Mouse (Mus musculus) monocyte, adult 2 months (primary cell): ENCODE measurements at regions not wholly inside any gene's neighbourhood (a gene's known extent, or its start where the extent isn't known, plus 50 kb on each side); places are given as distances from the start of the nearest gene placed in this dataset.

Source experiments
- DNase-seq, 2 experiments: peaks; one replicate each; pipeline ENCODE4 v3.0.0; 2022; ENCODE audit warnings: low spot score in 2 of 2, low read depth in 1 of 2

- DNase-seq, result no peak
Measured at GRCm38 (mm10) chr3:149370517-149371227, 380.3 kb upstream of the Adgrl2 start.

GRCm38 (mm10) chr3:149367888-149368287 is 377.5 kb upstream of the Adgrl2 start:
- no peak for DNase-seq

GRCm38 (mm10) chr3:149360164-149360563 is 369.8 kb upstream of the Adgrl2 start:
- no peak for DNase-seq

- DNase-seq, result no peak
Measured at GRCm38 (mm10) chr3:149358570-149359193, 368.3 kb upstream of the Adgrl2 start.

GRCm38 (mm10) chr3:149357903-149358569 is 367.7 kb upstream of the Adgrl2 start:
- DNase-seq, result no peak

- no peak for DNase-seq
Measured at GRCm38 (mm10) chr3:149357121-149357520, 366.8 kb upstream of the Adgrl2 start.

- no peak for DNase-seq
Measured at GRCm38 (mm10) chr3:149355362-149355761, 365.0 kb upstream of the Adgrl2 start.

GRCm38 (mm10) chr3:149353958-149354357 is 363.6 kb upstream of the Adgrl2 start:
- DNase-seq, result no peak

GRCm38 (mm10) chr3:149352546-149352945 is 362.2 kb upstream of the Adgrl2 start:
- no peak for DNase-seq

- DNase-seq, result no peak
Measured at GRCm38 (mm10) chr3:149349731-149350130, 359.4 kb upstream of the Adgrl2 start.

- no peak for DNase-seq
Measured at GRCm38 (mm10) chr3:149349211-149349697, 358.9 kb upstream of the Adgrl2 start.

- DNase-seq, result no peak
Measured at GRCm38 (mm10) chr3:149348459-149348971, 358.2 kb upstream of the Adgrl2 start.

GRCm38 (mm10) chr3:149347241-149347992 is 357.1 kb upstream of the Adgrl2 start:
- no peak for DNase-seq

GRCm38 (mm10) chr3:149342511-149342910 is 352.2 kb upstream of the Adgrl2 start:
- no peak for DNase-seq

GRCm38 (mm10) chr3:149339374-149339753 is 349.0 kb upstream of the Adgrl2 start:
- no peak for DNase-seq

- peak in 1 of 2 experiments; percentile 13 for DNase-seq
Measured at GRCm38 (mm10) chr3:149338684-149339373, 348.5 kb upstream of the Adgrl2 start.

- no peak for DNase-seq
Measured at GRCm38 (mm10) chr3:149335259-149335658, 344.9 kb upstream of the Adgrl2 start.

- DNase-seq, result no peak
Measured at GRCm38 (mm10) chr3:149333607-149334006, 343.3 kb upstream of the Adgrl2 start.

- no peak for DNase-seq
Measured at GRCm38 (mm10) chr3:149333131-149333530, 342.8 kb upstream of the Adgrl2 start.

- no peak for DNase-seq
Measured at GRCm38 (mm10) chr3:149332105-149332504, 341.8 kb upstream of the Adgrl2 start.
